Mouse (Mus musculus) hindbrain, postnatal 0 days (tissue): ENCODE measurements around the gene Chchd10. TPM values are rescaled to one million over a fixed set of nuclear protein-coding genes. Genes with fewer than 3 reads are reported as not detected.
"Not testable (repeated sequence)": the region's sequence is repeated elsewhere in the genome, so short reads cannot be mapped to it uniquely, and the experiment has no call there.

Source experiments
- ATAC-seq: fragments of 200-750 bp; cut with Nextera tagmentation; 2 replicates; pipeline ENCODE4 v1.8.0; 2017; ENCODE audit warnings: mild to moderate bottlenecking, moderate TSS enrichment, moderate library complexity
- DNase-seq: peaks from one replicate; pipeline ENCODE4 v3.0.0-alpha.2; 2015; ENCODE audit warnings: low spot score
- H3K27ac ChIP-seq: fragments of 300-500 bp; sonication (generic); 2 replicates; pipeline ENCODE4 v1.5.1; 2014; ENCODE audit warnings: mild to moderate bottlenecking
- H3K27me3 ChIP-seq: fragments of 300-500 bp; sonication (generic); 2 replicates; pipeline ENCODE4 v1.6.1; 2014; ENCODE audit warnings: low read length, mixed read lengths; ENCODE audit not compliant: insufficient read depth
- H3K36me3 ChIP-seq: fragments of 300-500 bp; sonication (generic); 2 replicates; pipeline ENCODE4 v1.6.1; 2014; ENCODE audit warnings: low read length, mixed read lengths; ENCODE audit not compliant: insufficient read depth
- H3K4me1 ChIP-seq: fragments of 300-500 bp; sonication (generic); 2 replicates; pipeline ENCODE4 v1.6.1; 2014; ENCODE audit warnings: antibody characterized with exemption, low read length, mixed read lengths; ENCODE audit not compliant: insufficient read depth
- H3K4me2 ChIP-seq: fragments of 300-500 bp; sonication (generic); 2 replicates; pipeline ENCODE4 v1.6.1; 2014; ENCODE audit warnings: low read depth, mild to moderate bottlenecking, low read length, moderate library complexity, mixed read lengths
- H3K4me3 ChIP-seq: fragments of 300-500 bp; sonication (generic); 2 replicates; pipeline ENCODE4 v1.5.1; 2014; ENCODE audit warnings: low read length
- H3K9ac ChIP-seq: fragments of 300-500 bp; sonication (generic); replicated peaks from 2 replicates; pipeline ENCODE4 v1.6.1; 2014; ENCODE audit warnings: mild to moderate bottlenecking, low read length, moderate library complexity, mixed read lengths
- H3K9me3 ChIP-seq: fragments of 300-500 bp; sonication (generic); 2 replicates; pipeline ENCODE4 v1.6.1; 2016; ENCODE audit warnings: low read length, mixed read lengths
- CTCF ChIP-seq: IDR thresholded peaks from 2 replicates; pipeline ENCODE4 v1.5.1; 2016; ENCODE audit warnings: antibody characterized with exemption, control low read depth, low read depth
- WGBS: fragments of 180-500 bp; shearing (Covaris S2); extraction: QIAGEN DNeasy Blood & Tissue Kit; methylation state at CpG from one replicate; pipeline ENCODE4 v1.1.7; 2014; 5-methylcytosine and 5-hydroxymethylcytosine counted together
- polyA plus RNA-seq: library from polyadenylated mRNA; unstranded; fragments of >200 nt; fragmentation: Nextera tagmentation; extraction: Ambion mirVana; gene quantifications from 2 replicates; pipeline ENCODE4 v1.2.1, GENCODE M21; 2015
- total RNA-seq: library from RNA; depleted of rRNA; stranded (reverse); fragments of >200 nt; gene quantifications from 2 replicates; pipeline ENCODE4 v1.2.3, GENCODE M21; 2014; rRNA removed

Chchd10 gene
- total RNA-seq (327 and 332 TPM in 2 replicates), polyA plus RNA-seq (304 and 312 TPM in 2 replicates)

- H3K27ac ChIP-seq: 0 out of 2 replicates have a peak within 1 kb of the TSS, but pooled peaks have one; percentile 3
- DNase-seq: no peak
- ATAC-seq: no peak
- 29% methylated on average over 6 of the region's 6 CpGs for WGBS
- no peaks in the 10 kb centered on the region for H3K9me3 ChIP-seq
- TF ChIP-seq CTCF: no peak
- peak within 1 kb of the TSS; percentile 87 for H3K4me2 ChIP-seq
- H3K4me1 ChIP-seq: peaks cover 14% of the 10 kb centered on the region
- H3K36me3 ChIP-seq: no peaks in the 10 kb centered on the region
- H3K9ac ChIP-seq: peak within 1 kb of the TSS; percentile 58
- H3K4me3 ChIP-seq: peak within 1 kb of the TSS; percentile 43
- no peaks in the 10 kb centered on the region for H3K27me3 ChIP-seq
These were observed at the start of gene Chchd10 for GRCm38 (mm10) chr10:75932891-75933290. Gene Chchd10 (plus strand): TSS chr10:75933130.

- ATAC-seq (peak; percentile 82), DNase-seq (peak; percentile 89)
- H3K9ac ChIP-seq: no peak overlapping the region
- TF ChIP-seq CTCF: peak; percentile 75
- no peak overlapping the region for H3K4me3 ChIP-seq
- no peak overlapping the region for H3K27ac ChIP-seq
- under 1% methylated on average over 10 of the region's 10 CpGs for WGBS
- no peaks in the 10 kb centered on the region for H3K36me3 ChIP-seq
- no peaks in the 10 kb centered on the region for H3K27me3 ChIP-seq
- peak overlapping the region; percentile 27; the same call in 1 of the 2 replicates for H3K4me2 ChIP-seq
- H3K4me1 ChIP-seq: no peaks in the 10 kb centered on the region
- no peaks in the 10 kb centered on the region for H3K9me3 ChIP-seq
These were observed 49.7 kb upstream of the Chchd10 start for GRCm38 (mm10) chr10:75883232-75883552.

GRCm38 (mm10) chr10:75884742-75885141 is 48.2 kb upstream of the Chchd10 start:
- H3K27me3 ChIP-seq: no peaks in the 10 kb centered on the region
- no peaks in the 10 kb centered on the region for H3K9me3 ChIP-seq
- H3K27ac ChIP-seq: no peak overlapping the region
- H3K4me2 ChIP-seq: no peak overlapping the region
- no peak overlapping the region for H3K4me3 ChIP-seq
- ATAC-seq: no peak
- 94% methylated on average over 8 of the region's 8 CpGs for WGBS
- DNase-seq: no peak
- H3K9ac ChIP-seq: no peak overlapping the region
- TF ChIP-seq CTCF: no peak
- no peaks in the 10 kb centered on the region for H3K4me1 ChIP-seq
- no peaks in the 10 kb centered on the region for H3K36me3 ChIP-seq

GRCm38 (mm10) chr10:75887504-75887903 is 45.4 kb upstream of the Chchd10 start:
- H3K36me3 ChIP-seq, H3K4me1 ChIP-seq, H3K9ac ChIP-seq, ATAC-seq, H3K27me3 ChIP-seq, H3K9me3 ChIP-seq, H3K4me3 ChIP-seq, DNase-seq, H3K27ac ChIP-seq, H3K4me2 ChIP-seq: not testable (repeated sequence)
- WGBS: 85% methylated on average over 5 of the region's 5 CpGs

GRCm38 (mm10) chr10:75889406-75890153 is 43.4 kb upstream of the Chchd10 start:
- Histone ChIP-seq H3K27ac (no peak overlapping the region), H3K4me1 (peaks cover 4% of the 10 kb centered on the region), H3K4me3 (no peak overlapping the region), H3K9ac (no peak overlapping the region), H3K36me3 (0 out of 2 replicates have a peak, but pooled peaks cover 3% of the 10 kb centered on the region), H3K4me2 (no peak overlapping the region), H3K9me3 (no peaks in the 10 kb centered on the region), H3K27me3 (no peaks in the 10 kb centered on the region)
- ATAC-seq (no peak), DNase-seq (no peak)
- no peak for TF ChIP-seq CTCF
- 48% methylated on average over 8 of the region's 8 CpGs for WGBS

GRCm38 (mm10) chr10:75893089-75893750 is 39.7 kb upstream of the Chchd10 start, which contains the start of gene Derl3:
Gene Derl3 (plus strand): TSS chr10:75893413.
- peak; percentile 99 for ATAC-seq
- H3K4me2 ChIP-seq: peak within 1 kb of the TSS; percentile 85
- no peak for TF ChIP-seq CTCF

GRCm38 (mm10) chr10:75894601-75895000 is 38.3 kb upstream of the Chchd10 start:
- no peak overlapping the region for H3K9ac ChIP-seq
- H3K27me3 ChIP-seq: no peaks in the 10 kb centered on the region
- no peak overlapping the region for H3K4me2 ChIP-seq
- H3K9me3 ChIP-seq: no peaks in the 10 kb centered on the region
- 77% methylated on average over 6 of the region's 6 CpGs for WGBS
- ATAC-seq: no peak
- peaks cover 28% of the 10 kb centered on the region for H3K36me3 ChIP-seq
- H3K27ac ChIP-seq: no peak overlapping the region
- DNase-seq: no peak
- H3K4me3 ChIP-seq: no peak overlapping the region
- H3K4me1 ChIP-seq: peaks cover 4% of the 10 kb centered on the region
- TF ChIP-seq CTCF: no peak

More at GRCm38 (mm10) chr10:75893089-75893750, 39.7 kb upstream of the Chchd10 start, which contains the start of gene Derl3:
- Histone ChIP-seq H3K36me3 (peaks cover 24% of the 10 kb centered on the region), H3K9me3 (no peaks in the 10 kb centered on the region), H3K4me3 (peak within 1 kb of the TSS; percentile 40), H3K4me1 (peaks cover 4% of the 10 kb centered on the region), H3K9ac (peak within 1 kb of the TSS; percentile 52; the same call in 1 of the 2 replicates), H3K27me3 (no peaks in the 10 kb centered on the region), H3K27ac (peak within 1 kb of the TSS; percentile 41)
- DNase-seq: peak; percentile 98
- 2% methylated on average over 49 of the region's 51 CpGs for WGBS
